Mouse (Mus musculus): ENCODE results near the gene Soat1.

Gene Soat1

DNA sequence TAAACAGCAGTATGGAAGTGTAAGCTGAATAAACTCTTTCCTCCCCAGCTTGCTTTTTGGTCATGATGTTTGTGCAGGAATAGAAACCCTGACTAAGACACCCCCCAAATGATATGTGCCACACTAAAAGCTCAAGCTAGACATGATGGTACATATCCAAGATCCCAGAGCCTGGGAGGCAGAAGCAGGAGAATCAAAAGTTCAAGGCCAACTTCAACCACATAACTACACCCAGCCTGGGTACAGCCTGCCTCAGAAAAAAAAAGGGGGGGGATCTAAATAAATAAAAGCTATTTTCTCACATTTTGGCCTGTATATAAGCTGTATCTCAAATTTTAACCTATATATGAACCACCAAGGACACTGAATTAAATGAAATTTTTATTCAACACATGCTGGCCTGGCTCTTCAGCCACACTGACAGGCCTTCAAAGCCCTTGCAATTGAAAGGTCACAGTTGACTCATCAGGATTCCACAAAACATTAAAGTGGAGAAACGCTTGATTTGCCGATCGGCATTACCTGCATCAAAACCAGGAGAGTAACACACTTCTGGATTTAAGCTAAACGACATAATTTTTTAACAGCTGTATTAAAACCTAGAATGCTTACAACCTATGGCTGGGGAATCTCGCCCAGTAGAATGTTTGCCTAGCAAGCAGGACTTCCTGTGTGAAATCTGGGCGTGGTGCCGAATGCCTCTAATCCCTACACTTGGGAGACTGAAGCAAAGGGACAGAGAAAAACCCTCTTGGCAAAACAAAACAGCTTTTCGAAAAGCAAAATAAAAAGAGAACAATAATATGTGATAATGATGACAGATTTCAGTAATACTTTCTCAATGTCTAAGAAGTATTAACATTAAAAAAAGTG lies 9.9 kb downstream of the Soat1 start:
- DNase-seq: no peak

DNA sequence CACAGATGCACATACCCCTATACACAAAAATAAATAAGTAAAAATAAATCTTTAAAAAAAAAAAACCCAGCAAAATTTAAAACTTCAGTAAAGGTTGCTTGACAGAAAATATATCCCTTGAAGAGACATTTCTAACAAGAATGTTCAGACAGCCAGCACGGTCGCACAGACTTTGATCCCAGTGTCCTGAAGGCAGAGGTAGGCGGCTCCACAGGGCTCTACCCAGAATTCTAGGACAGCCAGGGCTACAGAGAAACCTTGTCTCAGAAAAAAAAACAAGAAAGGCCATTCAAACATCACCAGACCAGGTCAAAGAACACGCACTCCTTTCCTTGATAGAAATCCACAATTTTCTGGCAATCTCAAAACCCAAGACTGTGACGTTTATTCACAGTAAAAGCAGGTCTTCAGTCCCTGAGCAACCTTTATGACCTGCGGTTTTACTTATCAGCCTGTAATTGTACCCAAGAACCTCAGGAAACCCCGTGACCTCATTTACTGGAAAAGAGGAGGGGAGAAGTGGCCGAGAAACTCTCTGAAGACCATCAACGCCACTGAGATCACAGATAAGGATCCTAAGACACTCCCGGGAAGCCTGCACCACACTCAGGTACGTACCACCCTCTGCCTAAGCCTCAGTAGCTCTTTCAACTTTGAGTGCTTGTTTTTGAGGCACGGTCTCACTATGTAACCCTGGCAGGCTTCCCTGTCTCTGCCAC lies 11.7 kb downstream of the Soat1 start:
- peak; percentile 68 for DNase-seq

DNA sequence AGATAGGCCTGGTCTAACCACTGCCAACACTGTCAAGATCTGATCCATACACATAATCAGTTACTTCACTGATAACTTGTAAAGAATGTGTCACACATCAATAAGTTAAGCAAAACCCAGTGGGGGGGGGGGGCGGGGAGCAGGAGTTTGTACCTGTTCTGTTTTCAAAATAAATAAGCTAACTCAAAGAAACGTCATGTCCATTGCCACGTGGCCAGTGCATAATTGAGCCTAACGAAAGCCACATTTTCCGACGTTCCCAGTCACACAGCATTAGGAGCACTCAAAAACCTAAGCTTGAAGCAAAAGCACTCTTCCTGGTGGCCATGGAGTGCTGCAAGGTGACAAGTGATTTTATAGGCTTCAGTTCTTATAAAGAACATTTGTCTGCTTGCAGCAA lies 13.1 kb downstream of the Soat1 start:
- no peak for DNase-seq

DNA sequence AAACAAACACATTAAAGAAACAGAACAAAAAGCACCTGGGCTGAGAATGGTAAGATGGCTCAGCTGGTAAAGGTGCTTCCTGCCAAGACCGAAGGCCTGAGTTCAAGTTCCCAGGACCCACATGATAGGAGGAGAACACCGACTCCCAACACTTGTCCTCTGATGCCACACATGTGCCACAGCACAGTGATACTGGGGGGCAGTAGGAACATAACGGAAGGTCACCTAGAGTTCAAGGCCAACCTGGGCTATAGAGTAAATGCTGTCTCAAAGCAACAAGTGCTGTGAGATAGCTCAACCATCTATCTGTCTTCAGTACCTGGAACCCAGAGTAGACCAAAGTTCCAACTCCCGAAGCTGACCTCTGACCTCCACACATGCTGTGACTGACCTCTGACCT lies 13.9 kb downstream of the Soat1 start:
- no peak for DNase-seq

DNA sequence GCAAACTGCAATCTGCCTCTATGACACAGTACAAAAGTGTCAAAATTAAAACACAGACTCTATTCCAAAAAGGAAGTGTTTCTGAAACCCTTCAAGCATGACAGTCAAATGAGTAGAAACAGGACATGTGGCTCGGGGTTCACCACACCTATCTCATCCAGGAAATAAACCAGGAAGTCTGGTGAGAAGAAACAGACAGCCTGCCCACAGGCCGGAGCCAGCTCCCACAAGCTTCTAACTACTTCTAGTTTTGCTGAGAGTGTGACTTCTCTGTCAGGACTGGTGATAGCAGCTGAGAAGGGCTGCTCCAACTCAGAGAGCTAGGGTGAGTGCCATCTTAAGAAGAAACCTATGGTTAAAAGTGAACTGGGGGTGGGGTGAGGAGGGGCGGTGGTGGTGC lies 14.4 kb downstream of the Soat1 start:
- DNase-seq: no peak

DNA sequence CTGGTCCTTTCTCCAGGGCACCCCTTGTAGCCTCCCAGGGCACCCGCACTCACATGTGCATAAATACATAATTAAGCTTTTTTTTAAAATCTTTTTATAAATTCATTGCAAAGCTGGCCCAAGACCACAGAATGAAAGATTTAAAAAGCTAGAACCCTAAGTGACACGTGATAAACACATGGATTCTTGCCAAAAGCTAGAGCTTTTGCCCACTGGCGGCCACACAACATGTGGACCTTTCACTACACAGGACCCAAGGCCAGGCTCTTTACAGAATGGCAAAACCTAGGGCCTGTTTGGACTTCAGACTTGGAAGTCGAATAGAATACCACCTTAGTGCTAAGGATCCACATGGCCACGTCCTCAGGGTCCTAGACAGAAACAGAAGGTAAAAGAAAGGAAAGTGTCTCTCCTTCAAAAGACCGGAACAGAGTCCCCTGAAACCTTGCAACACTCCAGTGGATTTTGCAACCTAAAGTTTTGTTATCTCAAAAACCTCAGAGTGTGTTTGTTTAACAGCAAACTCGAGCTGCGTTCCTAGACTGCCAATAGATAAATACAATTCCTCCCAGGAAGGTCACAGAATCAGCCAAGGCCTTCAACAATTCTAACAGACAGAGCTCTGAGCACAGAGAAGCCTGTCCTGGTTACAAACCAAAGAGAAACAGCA lies 15.6 kb downstream of the Soat1 start:
- DNase-seq: no peak

DNA sequence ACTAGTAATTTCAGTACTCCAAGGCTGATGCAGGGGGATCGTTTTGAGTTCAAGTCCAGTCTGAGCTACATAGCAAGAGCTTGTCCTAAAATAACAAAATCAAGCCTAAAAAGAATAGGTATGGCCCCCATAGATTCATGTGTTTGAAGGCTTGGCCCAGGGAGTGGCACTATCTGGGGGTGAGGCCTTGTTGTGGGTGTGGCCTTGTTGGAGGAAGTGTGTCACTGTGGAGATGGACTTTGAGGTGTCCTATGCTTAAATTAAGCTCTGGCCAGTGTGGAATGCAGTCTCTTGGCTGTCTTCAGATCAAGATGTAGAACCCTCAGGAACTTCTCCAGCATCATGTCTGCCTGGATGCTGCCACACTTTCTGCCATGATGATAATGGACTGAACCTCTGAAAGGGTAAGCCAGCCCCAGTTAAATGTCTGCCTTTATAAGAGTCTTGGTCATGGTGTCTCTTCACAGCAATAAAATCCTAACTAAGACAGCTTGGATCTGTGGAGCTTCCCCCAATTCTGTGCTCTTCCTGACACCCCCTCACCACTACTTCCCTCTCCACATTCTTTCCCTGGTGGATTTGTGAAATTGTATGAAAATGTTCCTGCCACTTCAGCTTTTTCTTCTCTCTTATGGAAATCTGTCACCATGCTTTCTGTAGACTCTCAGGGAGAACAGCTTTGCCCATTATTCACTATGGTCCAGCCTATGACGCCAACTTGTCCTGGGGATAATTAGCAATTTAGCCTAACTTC lies 18.9 kb downstream of the Soat1 start:
- no peak for DNase-seq

DNA sequence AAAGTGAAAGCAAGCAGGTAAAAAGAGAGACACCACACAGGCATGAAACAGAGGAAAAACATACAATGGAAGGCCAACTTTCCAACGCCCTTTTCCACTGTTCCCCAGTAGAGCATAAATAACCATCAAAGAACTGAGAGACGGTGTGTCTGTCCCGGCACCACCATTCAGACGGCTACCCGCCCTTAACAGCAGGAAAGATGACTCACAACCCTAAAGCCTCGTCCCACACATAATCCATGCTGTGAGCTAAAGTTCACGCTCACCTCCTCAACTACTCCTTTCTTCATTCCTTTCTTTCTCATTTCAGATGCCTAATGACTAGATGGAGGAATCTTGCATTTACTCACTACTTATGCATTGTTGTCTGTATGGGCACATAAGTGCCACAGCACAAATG lies 19.7 kb downstream of the Soat1 start:
- DNase-seq: no peak

DNA sequence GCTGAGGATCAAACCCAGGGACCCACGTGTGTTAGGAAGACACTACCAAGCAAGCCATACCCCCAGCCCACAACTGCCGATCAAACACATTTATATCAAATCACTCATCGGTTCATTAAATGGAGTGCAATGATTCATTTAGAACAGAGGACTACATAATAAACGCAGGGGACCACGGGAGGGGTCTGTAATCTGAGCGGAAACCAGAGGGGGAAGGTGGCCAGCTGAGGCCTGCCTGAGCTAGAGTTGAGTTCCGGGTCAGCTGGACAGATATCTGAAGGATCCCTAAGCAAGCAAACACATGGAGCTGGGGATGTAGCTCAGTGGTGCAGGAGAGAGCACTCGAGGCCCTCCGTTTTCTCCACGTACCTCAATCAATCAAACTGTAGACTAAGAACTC lies 20.3 kb downstream of the Soat1 start:
- DNase-seq: no peak

DNA sequence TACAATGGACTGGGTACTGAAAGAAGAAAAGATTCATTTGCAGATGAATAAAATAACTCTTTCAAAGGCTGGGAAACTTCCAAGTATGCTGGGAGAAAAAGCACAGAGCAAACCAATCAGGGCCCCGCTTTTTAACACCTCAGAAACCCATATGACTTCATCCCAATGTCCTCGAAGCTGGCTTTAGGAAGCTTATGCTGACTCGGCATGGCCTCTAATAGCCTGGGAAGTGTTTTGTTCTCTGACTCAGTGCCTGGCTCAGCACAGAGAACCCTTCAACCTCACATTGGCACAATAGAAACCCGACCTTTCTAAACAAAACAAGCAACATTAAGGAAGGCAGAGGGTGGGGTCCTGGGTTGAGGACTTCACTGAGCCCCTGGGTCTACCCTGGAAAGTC lies 23.7 kb downstream of the Soat1 start:
- no peak for DNase-seq

DNA sequence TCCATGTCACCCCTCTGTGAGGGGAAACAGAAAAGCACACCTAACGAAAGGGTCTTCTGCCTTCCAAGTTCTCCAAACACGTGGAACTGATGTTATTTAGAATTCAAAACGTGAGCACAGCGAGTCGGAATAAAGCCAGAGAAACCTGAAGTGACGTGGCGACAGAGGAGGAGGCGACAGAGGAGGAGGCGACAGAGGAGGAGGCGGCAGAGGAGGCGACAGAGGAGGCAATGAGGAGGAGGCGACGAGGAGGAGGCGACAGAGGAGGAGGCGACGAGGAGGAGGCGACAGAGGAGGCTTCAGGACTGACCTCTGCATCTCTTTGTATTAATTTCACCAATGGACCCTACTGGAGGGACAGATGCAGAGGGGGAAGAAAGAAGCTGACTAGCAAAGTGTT lies 24.4 kb downstream of the Soat1 start:
- no peak for DNase-seq

DNA sequence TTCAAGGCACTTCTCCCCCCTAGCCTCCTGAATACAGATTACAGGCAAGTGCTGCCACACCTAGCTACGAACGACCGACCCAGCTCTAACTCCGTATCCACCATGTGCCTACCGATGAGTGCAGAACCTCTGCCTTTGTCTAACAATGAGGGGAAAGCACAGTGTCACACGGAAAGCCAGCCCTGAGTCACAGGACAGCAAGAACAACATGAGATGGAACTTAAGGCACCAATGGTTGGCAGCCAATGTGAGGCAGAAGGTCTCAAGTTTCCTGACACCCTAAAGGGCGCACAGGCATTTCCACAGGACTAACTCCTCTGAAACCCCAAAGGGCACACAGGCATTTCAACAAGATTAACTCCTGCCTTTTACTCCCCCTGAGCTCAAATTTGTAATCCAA lies 25.0 kb downstream of the Soat1 start:
- no peak for DNase-seq

DNA sequence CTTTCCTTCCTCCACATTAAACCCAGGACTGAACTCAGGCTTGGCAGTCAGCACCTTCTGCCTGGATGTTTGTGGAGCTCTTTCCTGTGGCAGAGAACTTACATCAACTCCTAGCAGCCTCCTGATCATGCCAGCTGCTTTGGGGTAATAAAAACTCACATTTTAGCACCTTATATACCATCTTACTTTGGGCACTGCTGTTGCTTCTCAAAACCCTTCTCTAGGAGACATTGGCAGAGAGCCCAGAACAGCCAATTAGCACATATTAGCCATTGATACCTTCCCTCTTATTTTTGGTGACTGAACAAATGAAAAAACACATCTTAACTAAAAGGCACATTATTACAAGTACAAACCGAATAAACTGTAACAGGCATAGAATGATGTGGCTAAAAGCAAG lies 29.1 kb downstream of the Soat1 start:
- DNase-seq: no peak

DNA sequence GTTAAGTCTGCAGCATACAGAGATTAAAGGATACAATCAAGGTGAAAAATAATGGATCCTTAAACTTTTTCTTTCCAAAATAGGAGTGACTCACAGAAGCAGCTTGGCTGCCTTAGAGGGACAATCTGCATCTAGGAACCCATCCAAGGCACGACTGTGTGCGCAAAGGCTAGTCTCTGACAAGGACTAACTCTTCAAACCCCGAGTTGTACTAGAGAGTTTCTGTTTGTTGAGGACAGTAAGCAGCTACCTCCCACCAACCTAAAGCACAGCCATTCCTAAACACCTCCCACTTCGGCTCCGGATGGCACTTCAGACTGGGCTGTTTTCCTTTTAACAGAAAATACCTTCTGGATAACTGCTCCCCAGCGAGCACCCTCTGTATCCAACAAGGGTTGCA lies 31.4 kb downstream of the Soat1 start:
- DNase-seq: no peak

DNA sequence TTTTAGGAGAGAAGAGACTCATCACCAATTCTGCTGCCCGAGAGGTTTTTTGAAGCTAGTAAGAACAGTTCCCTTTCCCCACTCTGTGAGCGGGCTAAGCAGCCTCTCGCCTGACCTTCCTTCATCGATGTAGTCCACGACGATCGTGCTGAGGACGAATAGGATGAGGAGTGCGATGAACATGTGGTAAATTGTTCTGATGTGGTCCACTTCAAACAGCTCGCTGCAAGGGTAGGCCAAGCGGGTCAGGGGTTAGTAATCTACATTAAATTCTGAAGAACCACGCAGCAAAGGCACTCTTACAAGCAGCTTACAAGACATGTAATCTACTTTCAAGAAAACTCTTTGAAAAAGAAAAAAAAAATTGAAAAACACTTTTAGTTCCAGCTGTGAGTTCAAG lies 31.9 kb downstream of the Soat1 start:
- DNase-seq: no peak

DNA sequence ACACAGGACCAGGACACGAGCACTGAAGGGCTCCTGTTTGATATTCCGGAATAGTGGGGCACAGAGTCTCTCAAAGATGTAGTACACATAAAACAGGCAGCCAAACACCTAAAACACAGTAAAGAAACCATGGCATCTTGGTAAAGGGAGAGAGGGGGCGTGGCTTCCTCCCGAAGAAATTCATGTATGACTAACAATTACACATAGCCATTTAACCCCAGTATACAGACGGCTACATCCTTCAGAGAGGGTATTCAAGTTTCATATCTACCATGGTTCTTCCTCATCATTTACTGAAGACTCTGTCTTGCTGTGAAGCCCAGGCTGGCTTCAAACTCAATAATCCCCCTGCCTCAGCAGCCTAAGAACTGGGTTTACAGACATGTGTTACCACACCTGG lies 36.4 kb downstream of the Soat1 start:
- DNase-seq: no peak

DNA sequence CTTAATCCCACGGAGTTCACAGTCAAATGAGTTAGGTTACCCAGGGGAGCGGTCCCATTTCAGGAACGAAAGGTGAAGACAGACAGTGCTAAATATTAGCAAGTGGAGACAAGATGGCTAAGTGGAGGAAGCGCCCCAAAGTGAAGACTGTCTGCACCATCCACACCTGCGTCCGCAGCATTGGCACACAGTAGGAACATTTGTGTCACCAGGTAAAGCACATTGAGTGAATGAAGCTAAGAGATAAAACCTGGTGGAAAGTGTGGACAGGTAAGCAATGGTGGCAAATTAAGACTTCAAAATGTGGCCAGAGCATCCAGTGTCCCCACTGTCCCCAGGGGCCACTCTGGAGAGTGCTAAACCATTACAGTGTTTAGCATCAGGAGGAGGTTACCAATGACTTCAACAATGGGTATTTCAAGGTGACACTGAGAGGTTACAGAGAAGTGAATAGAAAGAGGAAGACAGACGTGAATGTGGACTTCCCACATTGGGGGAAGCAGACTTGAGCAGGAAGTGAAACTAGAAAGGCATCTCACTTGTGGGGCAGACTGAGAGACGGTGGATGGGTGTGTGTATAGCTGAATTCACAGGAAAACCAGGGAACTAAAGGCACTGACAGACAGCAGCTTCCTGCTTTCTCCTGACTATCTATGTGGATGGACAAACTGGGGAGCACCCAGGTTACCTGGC lies 37.0 kb downstream of the Soat1 start:
- DNase-seq: no peak

DNA sequence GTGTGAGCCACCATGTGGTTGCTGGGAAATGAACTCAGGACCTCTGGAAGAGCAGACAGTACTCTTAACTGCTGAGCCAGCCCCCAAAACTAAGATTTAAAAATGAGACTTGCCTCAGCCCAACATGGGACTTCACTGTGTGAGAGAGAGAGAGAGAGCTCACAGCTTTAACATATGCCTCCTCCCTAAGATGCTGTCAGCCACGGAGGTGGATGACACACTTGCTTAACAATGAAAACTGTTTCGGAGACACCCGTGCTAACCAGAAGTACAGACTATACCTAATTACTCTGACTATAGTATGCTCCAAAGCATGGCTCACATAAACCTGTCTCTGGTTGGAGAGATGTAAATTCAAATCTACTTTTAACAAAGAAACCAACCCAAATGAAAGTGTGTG lies 40.6 kb downstream of the Soat1 start:
- DNase-seq: no peak

DNA sequence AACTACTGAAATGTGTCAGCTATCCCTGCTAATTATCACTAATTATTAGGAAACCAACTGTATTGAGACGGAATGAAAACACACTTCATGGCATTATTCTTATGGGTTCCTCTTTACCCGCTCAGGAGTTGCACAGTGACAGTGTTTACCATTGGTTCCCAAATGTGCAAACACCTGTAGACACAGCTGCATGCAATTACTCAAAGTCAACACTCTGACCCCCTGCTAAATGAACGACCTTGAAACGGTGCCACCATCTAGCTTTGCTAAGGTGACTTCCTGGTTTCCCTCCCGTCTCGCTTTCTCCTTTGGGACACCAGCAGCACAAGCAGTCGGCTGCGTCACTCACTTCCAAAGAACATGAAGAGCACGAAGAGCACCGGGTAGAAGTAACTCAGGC lies 41.6 kb downstream of the Soat1 start:
- no peak for DNase-seq

DNA sequence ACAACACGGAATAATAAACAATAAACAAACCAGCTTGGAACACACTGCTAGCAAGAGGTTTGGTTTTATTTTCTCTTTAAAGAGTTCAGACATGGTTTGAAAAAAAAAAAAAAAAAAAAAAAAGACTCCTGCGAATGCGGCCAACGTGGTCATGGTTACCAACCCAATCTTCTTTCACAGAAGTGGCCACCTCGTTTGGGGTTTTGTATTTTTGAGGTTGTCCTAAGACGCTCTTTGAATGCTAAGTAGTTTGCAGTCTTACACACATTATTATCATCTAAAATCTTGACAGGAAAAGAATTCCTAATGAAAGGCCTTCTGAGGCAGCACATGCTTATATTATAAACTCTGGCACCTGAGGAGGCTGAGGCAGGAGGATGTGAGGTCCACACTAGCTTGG lies 45.7 kb downstream of the Soat1 start:
- no peak for DNase-seq

DNA sequence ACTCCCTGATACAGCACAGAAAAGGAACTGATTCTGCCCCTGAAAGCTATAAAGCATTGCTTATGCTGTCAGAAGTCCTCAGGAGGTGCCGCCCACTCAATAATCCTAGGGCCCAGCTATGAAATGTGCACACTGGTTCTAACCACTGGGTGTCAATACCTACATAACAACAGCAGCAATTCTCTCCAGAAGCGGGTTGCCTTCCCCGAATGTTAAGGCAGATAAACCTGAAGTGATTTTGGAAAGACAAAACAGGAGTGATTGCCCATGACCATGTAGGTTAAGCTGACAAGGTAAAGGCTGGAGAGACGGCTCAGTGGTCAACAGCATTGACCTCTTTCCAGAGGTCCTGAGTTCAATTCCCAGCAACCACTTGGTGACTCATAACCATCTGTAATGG lies 48.4 kb downstream of the Soat1 start:
- DNase-seq: no peak

DNA sequence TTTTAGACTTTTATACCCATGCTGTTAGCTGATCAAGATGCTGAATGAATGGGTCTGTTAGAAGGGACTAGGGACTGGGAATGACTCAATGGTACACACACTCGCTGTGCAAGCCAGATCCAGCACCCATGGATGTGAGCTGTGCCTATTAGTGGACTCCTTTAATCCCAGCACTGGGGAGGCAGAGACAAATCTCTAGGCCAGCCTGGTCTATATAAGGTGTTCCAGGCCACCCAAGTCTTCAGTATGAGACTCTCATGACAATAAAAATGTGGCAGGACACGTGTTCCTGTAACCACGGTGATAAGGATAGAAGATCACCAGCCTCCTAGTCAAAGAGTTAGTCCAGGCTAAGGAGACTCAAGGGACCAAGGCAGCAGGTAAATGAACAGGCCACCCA lies 50.1 kb downstream of the Soat1 start:
- no peak for DNase-seq

DNA sequence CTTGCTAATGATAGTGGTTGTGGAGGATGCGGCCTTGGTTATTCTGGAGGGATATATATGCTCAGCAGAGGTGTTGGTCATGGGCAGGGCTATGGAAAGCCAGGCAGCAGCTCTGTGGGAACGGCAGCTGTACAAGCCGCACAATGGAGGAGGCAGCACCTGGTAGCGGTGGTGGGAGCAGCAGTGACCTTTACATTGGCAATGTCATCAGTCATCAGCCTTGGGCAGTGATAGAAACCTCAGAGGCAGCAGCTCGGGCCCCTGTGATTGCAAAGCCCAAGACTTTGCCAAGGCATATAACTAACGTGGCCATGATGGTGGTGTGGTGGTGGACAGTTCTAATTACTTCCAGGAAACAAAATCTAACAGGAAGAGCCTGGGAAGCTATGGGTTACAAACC lies 50.6 kb downstream of the Soat1 start:
- no peak for DNase-seq
